Mouse (Mus musculus): ENCODE measurements at regions not wholly inside any gene's neighbourhood (a gene's known extent, or its start where the extent isn't known, plus 50 kb on each side); places are given as distances from the start of the nearest gene placed in this dataset.

- no peak for TF ChIP-seq CTCF (IDR thresholded peaks at IDR 0.05; ENCODE audit: low read depth)
- no peak for TF ChIP-seq EP300 (optimal IDR thresholded peaks at IDR 0.05)
These were observed 91.8 kb downstream of the Slc16a9 start for GRCm38 (mm10) chr10:70336741-70337140.
